Mouse (Mus musculus) midbrain, postnatal 0 days (tissue): Measurements from ENCODE around the gene Fut1. TPM values are rescaled to one million over a fixed set of nuclear protein-coding genes. Genes with fewer than 3 reads are reported as not detected.

Experiments used
- ATAC-seq: fragments of 200-750 bp; cut with Nextera tagmentation; 2 replicates; pipeline ENCODE4 v1.8.0; 2017; ENCODE audit warnings: moderate number of reproducible peaks, mild to moderate bottlenecking, moderate TSS enrichment, moderate library complexity; ENCODE audit not compliant: low FRiP score
- DNase-seq: peaks from one replicate; pipeline ENCODE4 v3.0.0-alpha.2; 2015; ENCODE audit warnings: low spot score
- H3K27ac ChIP-seq: fragments of 300-500 bp; sonication (generic); 2 replicates; pipeline ENCODE4 v1.5.1; 2014; ENCODE audit warnings: low read depth, mild to moderate bottlenecking, low read length, mixed read lengths
- H3K27me3 ChIP-seq: fragments of 300-500 bp; sonication (generic); 2 replicates; pipeline ENCODE4 v1.6.1; 2014; ENCODE audit warnings: low read length, control low read depth, mixed read lengths; ENCODE audit not compliant: insufficient read depth
- H3K36me3 ChIP-seq: fragments of 300-500 bp; sonication (generic); 2 replicates; pipeline ENCODE4 v1.6.1; 2014; ENCODE audit warnings: low read length, control low read depth, mixed read lengths; ENCODE audit not compliant: insufficient read depth
- H3K4me1 ChIP-seq: fragments of 300-500 bp; sonication (generic); 2 replicates; pipeline ENCODE4 v1.6.1; 2014; ENCODE audit warnings: mild to moderate bottlenecking, control low read depth, antibody characterized with exemption, low read length, mixed read lengths; ENCODE audit not compliant: insufficient read depth
- H3K4me2 ChIP-seq: fragments of 300-500 bp; sonication (generic); 2 replicates; pipeline ENCODE4 v1.6.1; 2014; ENCODE audit warnings: low read depth, mild to moderate bottlenecking, low read length, mixed read lengths; ENCODE audit not compliant: poor library complexity, severe bottlenecking
- H3K4me3 ChIP-seq: fragments of 300-500 bp; sonication (generic); 2 replicates; pipeline ENCODE4 v1.5.1; 2014; ENCODE audit warnings: low read depth, mild to moderate bottlenecking, low read length, moderate library complexity
- H3K9ac ChIP-seq: fragments of 300-500 bp; sonication (generic); replicated peaks from 2 replicates; pipeline ENCODE4 v1.6.1; 2014; ENCODE audit warnings: mild to moderate bottlenecking, low read length, moderate library complexity, mixed read lengths; ENCODE audit not compliant: poor library complexity, severe bottlenecking
- H3K9me3 ChIP-seq: fragments of 300-500 bp; sonication (generic); 2 replicates; pipeline ENCODE4 v1.6.1; 2016; ENCODE audit warnings: low read length, control low read depth
- CTCF ChIP-seq: IDR thresholded peaks from 2 replicates; pipeline ENCODE4 v1.5.1; 2016; ENCODE audit warnings: antibody characterized with exemption, mild to moderate bottlenecking
- WGBS: fragments of 180-500 bp; shearing (Covaris S2); extraction: QIAGEN DNeasy Blood & Tissue Kit; methylation state at CpG from one replicate; pipeline ENCODE4 v1.1.7; 2014; 5-methylcytosine and 5-hydroxymethylcytosine counted together
- polyA plus RNA-seq: library from polyadenylated mRNA; unstranded; fragments of >200 nt; fragmentation: Nextera tagmentation; extraction: Ambion mirVana; gene quantifications from 2 replicates; pipeline ENCODE4 v1.2.1, GENCODE M21; 2015
- total RNA-seq: library from RNA; depleted of rRNA; stranded (reverse); fragments of >200 nt; gene quantifications from 2 replicates; pipeline ENCODE4 v1.2.3, GENCODE M21; 2014

Fut1 gene
- total and polyA plus RNA-seq, 2 experiments from 2014 or later = not detected

- Histone ChIP-seq H3K4me2 (no peak overlapping the region), H3K27ac (no peak overlapping the region), H3K9me3 (no peaks in the 10 kb centered on the region), H3K36me3 (peaks cover 17% of the 10 kb centered on the region; the same call in 1 of the 2 replicates), H3K27me3 (no peaks in the 10 kb centered on the region), H3K4me3 (no peak overlapping the region), H3K9ac (no peak overlapping the region), H3K4me1 (peaks cover 5% of the 10 kb centered on the region; the same call in 1 of the 2 replicates)
- ATAC-seq = no peak
- TF ChIP-seq CTCF = no peak
- WGBS = 90% methylated on average over 11 of the region's 11 CpGs
- no peak for DNase-seq
Measured at GRCm38 (mm10) chr7:45634946-45635681, 18.0 kb downstream of the Fut1 start.

DNA sequence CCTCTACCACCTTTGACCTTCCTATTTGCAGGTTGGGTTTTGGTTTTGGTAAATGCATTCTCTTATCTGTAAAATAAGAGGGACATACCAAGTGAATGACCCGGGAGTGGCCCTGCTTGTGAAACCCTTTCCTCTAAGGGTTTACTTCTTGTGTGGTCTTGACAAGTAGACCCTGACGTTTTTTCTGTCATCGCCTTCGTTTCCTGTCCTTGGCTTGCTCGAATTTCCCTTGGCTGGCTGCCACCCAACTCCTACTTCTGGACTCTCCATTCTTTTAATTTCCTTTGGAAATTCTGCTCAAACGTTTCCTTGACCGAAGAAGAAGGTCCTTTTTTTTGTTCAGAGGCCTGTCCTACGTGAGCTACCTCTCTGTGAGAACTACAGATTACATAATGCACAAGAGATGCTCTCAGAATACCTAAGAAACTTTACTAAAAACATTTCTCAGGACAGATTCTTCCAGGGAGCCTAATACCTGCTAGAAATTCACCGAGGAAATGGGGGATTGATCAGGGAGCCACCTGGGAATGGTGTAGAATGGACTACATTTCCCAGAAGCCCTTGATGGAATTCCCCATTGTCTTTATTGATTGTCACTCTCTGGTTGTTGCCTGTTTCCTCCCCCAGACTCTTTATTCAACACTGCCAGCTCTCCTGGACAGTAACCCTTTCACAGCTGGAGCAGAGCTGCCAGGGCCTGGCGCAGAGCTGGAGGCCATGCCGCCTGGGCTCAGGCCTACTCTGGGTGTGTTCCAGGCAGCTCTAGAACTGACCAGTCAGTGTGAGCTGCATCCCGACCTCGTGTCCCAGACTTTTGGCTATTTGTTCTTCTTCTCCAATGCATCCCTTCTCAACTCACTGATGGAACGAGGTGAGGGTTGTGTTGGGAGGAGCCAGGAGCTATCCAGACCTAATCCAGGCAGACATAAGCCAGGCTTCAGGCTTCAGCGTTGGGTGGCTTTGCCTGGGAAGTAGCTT is 18.9 kb downstream of the Fut1 start:
- WGBS = 84% methylated on average over 15 of the region's 15 CpGs
- no peak overlapping the region for H3K27ac ChIP-seq
- H3K27me3 ChIP-seq = no peaks in the 10 kb centered on the region
- H3K4me1 ChIP-seq = peaks cover 5% of the 10 kb centered on the region; the same call in 1 of the 2 replicates
- DNase-seq (no peak), ATAC-seq (no peak)
- no peak overlapping the region for H3K4me2 ChIP-seq
- H3K9ac ChIP-seq = no peak overlapping the region
- TF ChIP-seq CTCF = no peak
- no peak overlapping the region for H3K4me3 ChIP-seq
- H3K9me3 ChIP-seq = no peaks in the 10 kb centered on the region
- H3K36me3 ChIP-seq = peaks cover 17% of the 10 kb centered on the region; the same call in 1 of the 2 replicates

- no peak overlapping the region; the same call in 1 of the 2 replicates for H3K4me2 ChIP-seq
- 89% methylated on average over 6 of the region's 6 CpGs for WGBS
- H3K36me3 ChIP-seq = peaks cover 17% of the 10 kb centered on the region; the same call in 1 of the 2 replicates
- no peak for ATAC-seq
- H3K9ac ChIP-seq = no peak overlapping the region
- no peaks in the 10 kb centered on the region for H3K9me3 ChIP-seq
- peaks cover 7% of the 10 kb centered on the region; the same call in 1 of the 2 replicates for H3K4me1 ChIP-seq
- H3K27me3 ChIP-seq = no peaks in the 10 kb centered on the region
- no peak overlapping the region for H3K27ac ChIP-seq
- no peak for DNase-seq
- no peak for TF ChIP-seq CTCF
- H3K4me3 ChIP-seq = no peak overlapping the region
Measured at GRCm38 (mm10) chr7:45637710-45638109, 20.6 kb downstream of the Fut1 start.

DNA sequence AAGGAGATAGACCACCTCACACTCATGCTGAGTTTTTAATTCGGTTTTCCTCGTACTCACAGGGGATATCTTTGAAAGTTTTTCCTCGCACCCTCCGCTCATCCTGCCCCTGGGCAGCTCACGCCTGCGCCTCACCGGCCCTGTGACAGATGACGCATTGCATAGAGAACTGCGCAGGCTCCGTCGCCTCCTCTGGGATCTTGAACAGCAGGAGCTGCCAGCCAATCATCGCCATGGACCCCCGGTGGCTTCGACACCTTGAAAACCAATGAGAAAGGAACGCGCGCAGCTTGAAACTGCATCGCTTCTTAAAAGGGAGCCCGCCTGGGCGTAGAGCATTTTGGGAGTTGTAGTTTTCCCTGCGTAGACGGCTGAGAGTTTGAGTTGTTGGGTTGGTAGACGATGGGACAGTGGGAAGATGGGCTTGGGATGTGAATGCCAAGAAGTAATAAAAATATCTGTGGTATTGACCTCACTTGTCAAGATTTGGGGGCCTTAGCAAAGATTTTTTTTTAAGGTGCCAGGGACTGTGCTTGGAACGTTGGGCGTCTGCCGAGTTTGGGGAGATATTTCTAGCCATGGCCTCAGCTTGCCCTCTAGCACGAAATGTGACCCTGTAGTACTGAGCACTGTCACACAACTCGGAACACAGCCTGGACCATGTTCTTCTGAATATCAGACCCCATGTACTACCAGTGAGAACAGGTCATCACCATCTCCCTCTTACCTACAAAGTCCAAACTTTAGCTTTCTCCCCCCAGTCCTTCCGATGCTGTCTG is 21.7 kb downstream of the Fut1 start:
- peak overlapping the region; percentile 14; the same call in 1 of the 2 replicates for H3K9ac ChIP-seq
- 21% methylated on average over 29 of the region's 29 CpGs for WGBS
- ATAC-seq (peak; percentile 86), DNase-seq (peak; percentile 99)
- H3K4me3 ChIP-seq = peak overlapping the region; percentile 29; the same call in 1 of the 2 replicates
- H3K4me1 ChIP-seq = peaks cover 11% of the 10 kb centered on the region; the same call in 1 of the 2 replicates
- peaks cover 17% of the 10 kb centered on the region; the same call in 1 of the 2 replicates for H3K36me3 ChIP-seq
- peak overlapping the region; percentile 38; the same call in 1 of the 2 replicates for H3K27ac ChIP-seq
- H3K9me3 ChIP-seq = no peaks in the 10 kb centered on the region
- peak overlapping the region; percentile 49 for H3K4me2 ChIP-seq
- no peak for TF ChIP-seq CTCF
- no peaks in the 10 kb centered on the region for H3K27me3 ChIP-seq

GRCm38 (mm10) chr7:45639561-45640027 is 22.5 kb downstream of the Fut1 start, which contains the start of gene Mamstr:
TSS of gene Mamstr (plus strand) at chr7:45639977.
- H3K36me3 ChIP-seq = peaks cover 17% of the 10 kb centered on the region; the same call in 1 of the 2 replicates
- H3K9me3 ChIP-seq = no peaks in the 10 kb centered on the region
- no peak within 1 kb of the TSS for H3K4me2 ChIP-seq
- 21% methylated on average over 19 of the region's 19 CpGs for WGBS
- H3K9ac ChIP-seq = no peak within 1 kb of the TSS
- H3K27ac ChIP-seq = 0 out of 2 replicates have a peak within 1 kb of the TSS, but pooled peaks have one; percentile 3
- no peak for DNase-seq
- peaks cover 11% of the 10 kb centered on the region; the same call in 1 of the 2 replicates for H3K4me1 ChIP-seq
- no peaks in the 10 kb centered on the region for H3K27me3 ChIP-seq
- TF ChIP-seq CTCF = no peak
- no peak for ATAC-seq
- no peak within 1 kb of the TSS for H3K4me3 ChIP-seq
